Mouse (Mus musculus): ENCODE data around the gene Tex19.2.

DNA sequence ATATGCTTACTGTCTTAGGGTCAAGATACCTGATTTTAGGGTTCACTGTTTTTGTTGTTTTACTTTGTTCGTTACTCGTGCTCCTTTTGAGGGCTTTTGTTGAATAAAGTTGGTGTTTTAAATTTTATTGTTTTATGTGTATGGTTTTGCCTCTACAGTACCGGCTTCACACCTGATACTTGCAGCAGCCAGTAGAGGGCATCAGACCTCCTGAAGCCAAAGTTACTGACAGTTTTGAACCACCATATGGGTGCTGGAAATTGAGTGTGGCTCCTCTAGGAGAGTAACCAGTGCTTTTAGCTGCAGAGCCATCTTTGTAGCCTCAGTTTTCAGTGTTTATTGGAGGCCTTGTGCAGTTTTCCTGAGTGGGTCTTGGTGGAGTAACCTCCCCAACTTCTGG lies 29.7 kb upstream of the Tex19.2 start:
- TF ChIP-seq EP300 (IDR thresholded peaks at IDR 0.05; ENCODE audit: insufficient read depth, low read depth, low read length) (no peak), POLR2A (IDR thresholded peaks at IDR 0.05; ENCODE audit: insufficient read depth, low read length) (no peak), CTCF (IDR thresholded peaks at IDR 0.05; ENCODE audit: low read depth, low read length) (peak; percentile 41)

All from ES-Bruce4 (cell line).